Mouse (Mus musculus) lung, adult 18-20 months (tissue): Measurements from ENCODE around the gene Pum3.
"Not testable (repeated sequence)": the region's sequence is repeated elsewhere in the genome, so short reads cannot be mapped to it uniquely, and the experiment has no call there.

Experiments used
- DNase-seq, 2 experiments: peaks; one replicate each; pipeline ENCODE4 v3.0.0; 2022; ENCODE audit warnings: mixed read lengths in 2 of 2

Pum3 gene

DNA sequence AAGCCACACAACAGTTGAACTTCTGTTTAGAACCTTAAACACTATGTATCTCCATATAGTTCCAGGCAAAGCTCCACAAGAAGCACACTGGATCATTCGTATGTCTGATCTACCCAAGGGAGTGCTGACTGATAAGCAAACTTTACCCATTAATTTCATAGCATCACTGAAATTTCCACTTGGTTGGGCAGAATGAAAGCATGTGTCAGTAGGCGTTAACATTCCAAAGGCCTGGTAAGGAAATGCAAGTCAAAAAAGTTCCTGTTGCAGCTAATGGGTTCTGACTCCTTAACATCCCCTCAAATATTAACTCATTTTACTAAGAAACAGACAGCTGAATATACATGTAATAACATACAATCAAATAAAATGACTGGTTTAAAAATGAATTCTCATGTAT, 37.2 kb downstream of the Pum3 start:
- DNase-seq = no peak

GRCm38 (mm10) chr19:27391344-27391743, 38.3 kb downstream of the Pum3 start:
- DNase-seq = no peak

DNA sequence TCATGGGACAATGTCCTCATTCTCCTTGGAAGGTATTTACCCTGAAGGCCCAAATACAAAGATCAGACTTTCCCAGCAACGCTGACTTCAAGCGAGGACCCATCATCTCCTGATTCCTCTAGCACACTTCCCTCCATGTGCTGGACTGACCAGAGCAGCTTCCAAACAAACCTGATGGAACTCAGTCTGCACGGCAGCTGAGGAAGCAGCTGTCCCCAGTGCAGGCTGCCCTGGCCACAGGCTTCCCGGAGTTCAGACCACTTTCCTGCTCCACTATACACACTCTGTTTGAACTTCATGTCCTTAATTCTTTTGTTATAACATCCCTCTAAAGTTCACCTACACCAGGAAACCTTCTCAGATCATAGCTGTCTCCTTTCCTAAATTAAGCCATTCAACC, 40.1 kb downstream of the Pum3 start:
- not testable (repeated sequence) for DNase-seq

- no peak for DNase-seq
These were observed 44.3 kb downstream of the Pum3 start for GRCm38 (mm10) chr19:27385304-27385703.

DNA sequence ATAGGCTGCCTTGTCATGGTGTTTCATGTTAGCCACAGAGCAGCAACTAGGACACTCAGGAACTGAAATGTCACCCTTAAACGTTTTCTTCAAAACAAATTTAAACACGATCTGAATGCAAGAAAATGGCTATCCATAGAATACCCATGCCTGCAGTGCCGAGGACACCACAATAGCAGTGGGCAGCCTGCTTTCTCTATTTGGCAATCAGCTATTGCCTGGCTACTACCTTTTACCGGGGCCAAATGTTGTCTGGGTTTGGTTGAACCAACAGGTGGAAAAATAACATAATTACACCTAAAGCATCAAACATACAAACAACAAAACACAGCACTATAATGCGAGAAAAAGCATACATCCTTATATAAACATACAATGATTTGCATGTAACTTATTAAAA, 46.4 kb downstream of the Pum3 start:
- no peak for DNase-seq

DNA sequence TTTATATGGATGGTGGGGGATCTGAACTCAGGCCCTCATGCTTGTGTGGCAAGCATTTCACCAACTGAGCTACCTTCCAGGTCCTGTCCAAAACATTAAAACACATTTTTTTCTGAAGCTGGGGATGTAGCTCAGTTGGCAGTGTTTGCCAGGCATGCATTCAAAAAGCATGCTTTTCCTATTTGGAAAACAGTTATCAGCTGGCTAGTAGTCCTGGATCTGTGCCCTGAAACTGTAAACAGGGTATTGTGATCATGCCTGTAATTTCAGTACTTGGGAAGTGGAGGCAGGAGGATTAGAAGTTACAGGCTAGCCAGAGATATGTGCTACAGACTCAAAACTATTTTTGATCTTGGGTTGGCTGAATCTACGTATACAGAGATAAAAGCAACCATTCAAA, 47.5 kb downstream of the Pum3 start:
- peak in 1 of 2 experiments; percentile 4 for DNase-seq

- no peak for DNase-seq
These were observed 49.8 kb downstream of the Pum3 start for GRCm38 (mm10) chr19:27379712-27380401.

DNA sequence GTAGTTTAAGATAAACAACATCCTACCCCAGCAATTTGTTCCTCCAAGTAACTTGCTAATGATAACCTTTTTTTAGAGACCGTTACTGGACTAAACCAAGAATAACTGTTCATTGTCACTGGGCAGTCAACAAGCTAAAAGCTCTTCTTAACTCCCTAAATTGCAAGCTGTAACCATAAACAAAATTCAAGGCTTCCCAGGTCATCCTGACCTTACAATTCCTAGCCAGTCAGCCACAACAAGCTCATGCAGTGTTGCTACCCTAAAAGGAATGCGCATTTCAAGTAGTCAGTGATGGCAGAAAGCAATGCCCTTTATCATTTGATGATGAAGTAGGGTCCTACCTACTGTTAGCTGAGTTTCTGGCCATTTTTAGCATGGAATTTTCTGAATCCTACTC, 58.8 kb downstream of the Pum3 start:
- no peak for DNase-seq

DNA sequence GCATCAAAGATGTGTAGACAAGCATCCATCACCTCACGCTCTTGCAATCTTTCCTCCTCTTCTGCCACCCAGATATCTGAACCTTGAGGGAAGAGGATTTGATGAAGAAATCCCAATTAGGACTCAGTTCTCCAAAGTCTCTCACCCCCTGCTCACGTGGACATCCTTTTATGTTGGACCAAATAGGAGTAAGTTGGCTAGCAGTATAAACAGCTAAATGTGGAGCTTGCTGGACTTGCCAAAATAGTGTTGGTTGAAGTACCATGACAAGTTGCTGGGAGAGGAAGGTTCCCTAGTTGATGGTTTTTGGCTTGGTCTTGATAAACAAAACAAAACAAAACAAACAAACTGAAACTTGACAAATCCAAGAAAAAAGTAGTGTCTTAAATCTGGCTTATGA, 59.5 kb downstream of the Pum3 start:
- no peak for DNase-seq

DNA sequence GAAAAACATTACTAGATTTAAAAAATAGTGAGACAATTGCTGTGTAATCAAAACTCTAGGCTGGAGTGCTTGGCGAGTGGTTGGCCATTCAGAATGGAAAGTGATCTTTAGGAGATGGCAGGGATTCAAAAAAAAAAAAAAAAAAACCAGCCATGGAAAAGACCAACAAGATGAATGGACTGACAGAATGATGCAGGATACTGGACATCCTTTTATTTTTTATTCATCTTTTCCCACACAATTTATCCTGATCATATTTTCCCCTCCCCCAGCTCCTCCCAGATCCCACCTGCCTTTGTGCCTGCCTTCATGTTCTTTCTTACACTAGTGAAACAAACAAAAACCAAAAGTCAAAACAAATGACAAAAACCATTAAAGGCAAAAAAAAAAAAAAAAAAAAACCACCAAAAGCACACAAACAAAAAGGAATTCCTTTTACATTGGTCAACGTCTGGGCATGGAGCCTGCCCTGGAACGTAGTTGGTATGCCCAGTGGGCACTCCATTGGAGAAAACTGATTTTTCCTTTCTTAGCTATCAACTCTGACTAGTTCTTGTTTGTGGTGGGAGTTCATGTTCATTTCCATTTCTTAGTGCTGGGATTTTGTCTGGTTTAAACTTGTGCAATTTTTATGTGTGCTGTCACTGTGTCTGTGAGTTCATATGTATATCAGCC, 60.0 kb downstream of the Pum3 start:
- DNase-seq = no peak

DNA sequence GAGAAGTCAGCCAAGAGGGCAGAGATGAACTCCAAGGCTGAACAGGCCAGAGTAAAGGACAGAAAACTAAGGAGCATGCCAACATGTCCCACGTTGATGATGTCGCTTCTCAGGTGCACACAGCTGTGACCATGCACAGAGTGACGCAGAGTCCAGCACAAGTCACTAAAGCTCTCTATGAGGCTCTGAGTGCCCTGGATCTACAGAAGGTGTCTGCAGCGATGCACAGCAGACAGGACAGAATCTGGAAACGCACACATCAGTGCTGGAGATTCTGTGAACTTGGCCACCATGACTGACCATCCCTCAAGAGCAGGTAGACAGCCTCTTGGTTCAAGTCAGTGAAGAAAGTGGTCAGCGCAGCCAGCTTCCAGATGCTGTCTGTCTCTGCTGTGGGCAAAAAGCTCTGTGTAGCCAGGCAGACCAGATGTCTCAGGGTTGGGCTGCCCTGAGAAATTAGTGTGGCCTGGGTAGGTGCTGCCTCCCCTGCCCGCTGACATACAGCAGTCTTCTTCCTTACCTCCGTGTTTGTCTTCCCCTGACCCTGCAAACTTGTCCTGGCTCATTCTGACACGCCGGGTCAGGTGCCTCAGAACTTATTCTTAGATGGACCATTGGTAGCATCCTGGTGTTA, 63.4 kb downstream of the Pum3 start:
- DNase-seq = no peak

DNA sequence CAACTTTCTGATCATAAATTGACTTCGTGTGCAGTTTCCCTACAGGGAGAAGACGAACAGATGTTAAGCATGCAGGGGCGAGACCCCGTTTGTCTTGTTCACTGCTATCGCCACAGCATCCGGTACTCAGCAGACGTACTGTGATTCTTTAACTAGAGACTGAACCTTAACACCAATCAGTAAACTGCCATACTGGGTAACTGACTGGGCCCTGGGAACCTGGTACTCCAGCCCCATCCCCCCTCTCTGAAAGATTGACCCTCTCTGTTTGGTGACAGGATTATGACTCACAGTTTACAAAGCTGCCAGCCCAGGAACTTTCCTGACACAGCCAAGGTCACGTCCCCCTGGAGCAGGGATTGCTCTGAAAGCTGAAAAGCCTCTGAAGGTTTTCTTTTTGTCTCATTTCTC, 65.1 kb downstream of the Pum3 start:
- peak in 1 of 2 experiments; percentile 40 for DNase-seq

- DNase-seq = no peak
These were observed 65.7 kb downstream of the Pum3 start for GRCm38 (mm10) chr19:27363891-27364290.

GRCm38 (mm10) chr19:27360381-27360780, 69.2 kb downstream of the Pum3 start:
- no peak for DNase-seq

DNA sequence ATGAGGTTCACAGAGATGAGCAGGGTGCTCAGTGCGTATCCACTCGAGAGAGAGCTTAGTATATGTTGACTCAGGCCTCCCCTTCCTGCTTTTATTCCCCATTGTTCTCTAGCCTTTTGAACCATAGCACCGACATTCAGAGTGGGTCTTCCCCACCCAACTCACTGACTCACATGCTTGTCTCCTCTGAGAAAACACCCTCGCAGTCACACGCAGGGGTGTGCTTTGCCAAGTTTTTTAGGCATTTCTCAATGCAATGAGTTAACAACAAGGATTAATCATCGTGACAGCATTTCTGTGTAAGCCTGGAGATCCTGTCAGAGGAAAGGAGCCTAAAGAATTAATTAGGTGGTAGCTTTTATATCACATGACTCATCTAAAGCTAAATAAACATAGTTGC, 77.9 kb downstream of the Pum3 start:
- DNase-seq = no peak

- DNase-seq = no peak
These were observed 83.1 kb downstream of the Pum3 start for GRCm38 (mm10) chr19:27346501-27346900.
